Mouse (Mus musculus): ENCODE data around the gene Ltbp4. TPM values are rescaled to one million over a fixed set of nuclear protein-coding genes. Genes with fewer than 3 reads are reported as not detected.

Gene Ltbp4
- total and polyA plus RNA-seq, 3 experiments, result 0.43 to 2.6 (median 1.5) TPM

- TF ChIP-seq BHLHE40 (IDR thresholded peaks at IDR 0.05; ENCODE audit: low read depth, low read length) (no peak), POLR2A (IDR thresholded peaks at IDR 0.05; ENCODE audit: low read depth, low read length) (no peak), TCF12 (IDR thresholded peaks at IDR 0.05; ENCODE audit: low read depth, low read length) (0 out of 2 replicates have a peak, but pooled peaks have one; percentile 33), EP300 (IDR thresholded peaks at IDR 0.05; ENCODE audit: low read length) (peak; percentile 57; the same call in 1 of the 2 replicates), IRF4 (IDR thresholded peaks at IDR 0.05; ENCODE audit: low read depth, low read length) (peak; percentile 69; the same call in 1 of the 2 replicates), POLR2AphosphoS2 (IDR thresholded peaks at IDR 0.05; ENCODE audit: low read depth, low read length) (no peak), UBTF (IDR thresholded peaks at IDR 0.05; ENCODE audit: low read depth, low read length) (0 out of 2 replicates have a peak, but pooled peaks have one; percentile 50), USF1 (IDR thresholded peaks at IDR 0.05; ENCODE audit: low read depth, low read length) (no peak), MXI1 (IDR thresholded peaks at IDR 0.05; ENCODE audit: low read depth, low read length) (no peak), TBP (conservative IDR thresholded peaks at IDR 0.05; ENCODE audit: low read depth, low read length) (no peak), MYC (IDR thresholded peaks at IDR 0.05; ENCODE audit: low read depth, low read length) (no peak)
Observed at GRCm38 (mm10) chr7:27342595-27342994, 5.1 kb upstream of the Ltbp4 start (continued).

GRCm38 (mm10) chr7:27339519-27339918 lies 2.0 kb upstream of the Ltbp4 start:
- Histone ChIP-seq H3K4me1 (ENCODE audit: control insufficient read depth in 1 of 2, insufficient read depth in 2 of 2) (peaks cover 7 to 30% of the 10 kb centered on the region in 2 experiments), H3K27ac (ENCODE audit: insufficient read depth, low read depth) (no peak overlapping the region), H3K36me3 (replicated peaks in 1 of 2; ENCODE audit: control insufficient read depth in 1 of 2, insufficient read depth in 1 of 2, low read length in 1 of 2) (peaks cover 7 to 26% of the 10 kb centered on the region in 2 experiments), H3K27me3 (replicated peaks) (peaks cover 33% of the 10 kb centered on the region), H3K9me3 (replicated peaks; ENCODE audit: low read length) (no peaks in the 10 kb centered on the region), H3K4me3 (replicated peaks in 1 of 3; ENCODE audit: low read depth in 2 of 3, low read length in 2 of 3, poor library complexity in 1 of 3) (no peak overlapping the region), H3K4me2 (ENCODE audit: insufficient read depth, low read depth, poor library complexity, severe bottlenecking) (no peak overlapping the region), H3K9ac (ENCODE audit: insufficient read depth, low read depth) (no peak overlapping the region), H3K79me2 (replicated peaks; ENCODE audit: control insufficient read depth, extremely low read depth, insufficient read depth, poor library complexity, severe bottlenecking) (no peaks in the 10 kb centered on the region)
- no peak for DNase-seq (ENCODE audit: extremely low read depth)
- in situ Hi-C loops (cut with MboI; ENCODE audit: low pct_ligation_motif_present, low pct_unique_long_range_greater_than_20kb, low sequenced_read_pairs), result loop anchor here (5.0 to 10.0 kb wide), 2 partner anchors 48 to 185 kb away; partner anchors contain the start of gene Hipk4
- TF ChIP-seq POLR2A (IDR thresholded peaks at IDR 0.05; ENCODE audit: low read depth, low read length) (no peak), CHD1 (IDR thresholded peaks at IDR 0.05; ENCODE audit: low read depth, low read length) (no peak), MYC (IDR thresholded peaks at IDR 0.05; ENCODE audit: low read depth, low read length) (no peak), MEF2A (IDR thresholded peaks at IDR 0.05; ENCODE audit: borderline replicate concordance, low read depth, low read length) (no peak), ZNF384 (IDR thresholded peaks at IDR 0.05; ENCODE audit: low read depth, low read length) (no peak), SMC3 (IDR thresholded peaks at IDR 0.05; ENCODE audit: low read depth, low read length) (no peak), ZMIZ1 (IDR thresholded peaks at IDR 0.05; ENCODE audit: low read depth, low read length) (no peak), POLR2AphosphoS2 (IDR thresholded peaks at IDR 0.05; ENCODE audit: low read depth, low read length) (no peak), E2F4 (IDR thresholded peaks at IDR 0.05; ENCODE audit: insufficient replicate concordance, low read depth, low read length) (no peak), RAD21 (IDR thresholded peaks at IDR 0.05; ENCODE audit: low read depth, low read length) (no peak), CTCF (conservative IDR thresholded peaks at IDR 0.05 in 1 of 2, IDR thresholded peaks at IDR 0.05 in 1 of 2; ENCODE audit: low read depth in 2 of 2, low read length in 2 of 2) (no peak), USF2 (conservative IDR thresholded peaks at IDR 0.05; ENCODE audit: low read depth, low read length) (no peak), JUND (conservative IDR thresholded peaks at IDR 0.05; ENCODE audit: low read depth, low read length) (no peak), GABPA (IDR thresholded peaks at IDR 0.05; ENCODE audit: insufficient replicate concordance, low read depth, low read length) (no peak)
- dilution Hi-C loops (cut with MboI; ENCODE audit: extremely low pct_ligation_motif_present, extremely low pct_unique_long_range_greater_than_20kb, low sequenced_read_pairs), result no loop called here
